Mouse (Mus musculus): ENCODE measurements around the gene Adgrv1. TPM values are rescaled to one million over a fixed set of nuclear protein-coding genes. Genes with fewer than 3 reads are reported as not detected.
A peak's percentile ranks its signal among the peaks of the same experiment; 100 is the strongest.
"Not testable (repeated sequence)": the region's sequence is repeated elsewhere in the genome, so short reads cannot be mapped to it uniquely, and the experiment has no call there.

Adgrv1 gene
- polyA plus RNA-seq, 1 experiment from 2014 or later: 30.3 TPM

DNA sequence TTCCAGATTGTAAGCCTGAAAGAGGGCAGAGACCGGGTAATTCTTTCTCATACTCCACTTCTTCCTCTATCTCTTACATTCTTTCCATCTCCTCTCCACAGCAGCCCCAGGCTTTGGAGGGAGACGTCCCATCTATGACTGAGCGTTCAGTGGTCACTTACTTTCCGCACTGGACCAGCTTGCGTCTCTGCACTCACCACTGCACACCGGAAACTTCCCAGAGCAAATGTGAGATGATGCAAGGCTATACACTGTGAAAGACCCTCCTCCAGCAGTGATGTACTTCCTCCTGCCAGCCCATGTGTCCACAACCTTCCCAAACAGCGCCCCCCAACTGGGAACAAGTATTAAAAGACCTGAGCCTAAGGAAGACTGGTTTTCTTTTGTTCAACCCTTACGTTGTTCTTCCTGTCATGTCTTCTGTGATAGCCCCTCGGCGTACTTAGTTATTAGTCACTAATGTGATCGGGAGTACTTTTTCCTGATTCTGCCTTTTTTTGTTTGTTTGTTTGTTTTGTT is 11.2 kb upstream of the Adgrv1 start:
- no peaks in the 10 kb centered on the region for H3K9me3 ChIP-seq
- WGBS: 89% methylated on average over 11 of the region's 11 CpGs
- no peaks in the 10 kb centered on the region for H3K27me3 ChIP-seq (ENCODE audit: poor library complexity, severe bottlenecking)
- H3K27ac ChIP-seq: no peak overlapping the region
- DNase-seq (ENCODE audit: extremely low spot score, low spot score): no peak
- H3K36me3 ChIP-seq (replicated peaks): no peaks in the 10 kb centered on the region
- H3K4me3 ChIP-seq: no peak overlapping the region
- H3K4me1 ChIP-seq: peaks cover 38% of the 10 kb centered on the region

DNA sequence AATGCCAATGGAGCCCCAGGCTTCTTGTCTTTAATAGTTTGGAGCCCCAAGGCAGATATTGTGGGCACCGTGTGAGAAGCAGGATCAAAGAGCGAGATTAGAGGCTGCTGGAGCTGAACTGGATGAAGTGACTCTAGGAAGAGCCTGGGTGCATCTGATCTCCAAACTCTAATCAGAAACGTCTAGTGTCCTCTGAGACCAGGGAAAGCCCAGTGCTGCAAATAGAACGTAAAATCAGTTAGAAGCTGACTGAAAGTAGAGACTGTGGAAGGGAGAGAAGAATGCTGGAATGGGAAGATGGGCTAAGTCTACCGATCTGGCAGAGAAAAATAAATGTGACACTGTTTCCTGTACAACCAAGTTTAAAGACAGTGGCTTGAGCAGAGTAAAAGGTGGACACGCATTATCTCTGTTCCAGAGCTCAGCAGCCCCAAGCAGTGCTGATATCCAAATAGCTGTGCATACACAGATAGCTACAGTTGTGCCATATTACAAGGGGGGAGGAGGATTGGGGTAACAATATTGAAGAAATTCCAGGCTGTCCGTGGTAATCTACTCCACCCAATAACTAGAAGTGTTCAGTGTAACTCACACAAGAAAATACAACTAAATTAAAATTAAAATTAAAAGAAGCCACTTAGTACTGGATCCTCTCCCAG is 9.7 kb upstream of the Adgrv1 start:
- no peaks in the 10 kb centered on the region for H3K27me3 ChIP-seq (ENCODE audit: poor library complexity, severe bottlenecking)
- no peak overlapping the region for H3K4me3 ChIP-seq
- DNase-seq (ENCODE audit: extremely low spot score, low spot score): no peak
- H3K4me1 ChIP-seq: peaks cover 45% of the 10 kb centered on the region
- no peaks in the 10 kb centered on the region for H3K36me3 ChIP-seq (replicated peaks)
- peak overlapping the region; percentile 66 for H3K27ac ChIP-seq
- 66% methylated on average over 7 of the region's 7 CpGs for WGBS
- H3K9me3 ChIP-seq: no peaks in the 10 kb centered on the region

DNA sequence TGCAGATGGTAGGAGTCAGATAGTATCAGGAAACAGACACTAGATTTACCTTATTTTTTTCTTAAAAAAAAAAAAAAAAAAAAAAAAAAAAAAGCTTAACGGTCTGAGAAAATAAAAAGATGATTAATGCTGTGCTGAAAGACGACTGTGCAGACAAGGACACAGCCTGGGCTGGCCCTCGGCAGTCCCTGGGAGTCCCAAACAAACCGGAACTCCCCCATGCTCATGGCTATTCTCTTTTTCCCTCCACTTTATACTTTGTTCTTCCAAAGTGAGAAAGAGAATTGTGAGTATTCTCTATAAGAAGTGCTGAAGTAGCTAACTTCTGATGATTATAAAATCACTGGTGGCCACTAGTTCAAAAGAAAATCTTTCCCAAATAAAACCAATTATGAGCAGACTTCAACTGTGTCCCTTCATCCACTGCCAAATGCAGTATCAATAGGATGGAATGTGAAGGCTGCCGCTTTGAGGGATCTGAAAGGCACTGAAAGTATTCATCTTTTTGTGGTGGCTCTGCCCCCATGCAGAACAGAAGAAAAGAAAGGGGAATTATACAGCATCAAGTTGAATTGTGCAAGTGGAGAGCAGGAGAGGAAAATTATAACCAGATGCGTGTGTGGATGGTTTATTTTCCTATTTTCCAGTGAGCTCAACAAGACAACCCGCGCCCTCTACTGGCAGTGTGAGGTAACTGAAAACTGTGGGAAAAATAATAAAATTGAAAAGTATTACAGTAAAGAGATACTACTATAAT is 8.5 kb upstream of the Adgrv1 start:
- Histone ChIP-seq H3K36me3 (replicated peaks) (no peaks in the 10 kb centered on the region), H3K4me1 (peaks cover 45% of the 10 kb centered on the region), H3K4me3 (peak overlapping the region; percentile 18; the same call in 1 of the 2 replicates), H3K27me3 (ENCODE audit: poor library complexity, severe bottlenecking) (no peaks in the 10 kb centered on the region), H3K9me3 (no peaks in the 10 kb centered on the region), H3K27ac (peak overlapping the region; percentile 71)
- DNase-seq (ENCODE audit: extremely low spot score, low spot score): peak; percentile 53
- 14% methylated on average over 8 of the region's 8 CpGs for WGBS

DNA sequence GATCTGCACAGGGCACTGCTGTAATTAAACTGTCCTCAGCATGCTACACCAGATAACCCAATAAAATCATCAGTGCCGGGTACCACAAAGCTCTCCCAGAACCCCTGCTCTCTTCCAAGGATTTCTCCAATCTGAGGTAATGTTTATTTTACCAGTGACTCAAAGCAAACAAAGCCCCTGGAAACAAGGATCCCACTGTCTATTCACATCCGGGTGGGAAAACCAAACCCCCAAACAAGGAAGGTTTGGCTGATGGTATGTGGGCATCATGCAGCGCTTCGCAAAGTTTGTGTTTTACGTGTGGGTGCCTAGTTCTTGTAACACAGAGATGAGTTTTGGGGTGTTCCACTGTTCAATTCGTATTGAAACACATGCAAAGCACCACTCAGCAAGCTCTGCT is 7.9 kb upstream of the Adgrv1 start:
- Histone ChIP-seq H3K36me3 (replicated peaks) (no peaks in the 10 kb centered on the region), H3K9me3 (no peaks in the 10 kb centered on the region), H3K27ac (peak overlapping the region; percentile 71), H3K4me1 (peaks cover 45% of the 10 kb centered on the region), H3K4me3 (no peak overlapping the region), H3K27me3 (ENCODE audit: poor library complexity, severe bottlenecking) (no peaks in the 10 kb centered on the region)
- no peak for DNase-seq (ENCODE audit: extremely low spot score, low spot score)
- WGBS: 62% methylated on average over 6 of the region's 6 CpGs

DNA sequence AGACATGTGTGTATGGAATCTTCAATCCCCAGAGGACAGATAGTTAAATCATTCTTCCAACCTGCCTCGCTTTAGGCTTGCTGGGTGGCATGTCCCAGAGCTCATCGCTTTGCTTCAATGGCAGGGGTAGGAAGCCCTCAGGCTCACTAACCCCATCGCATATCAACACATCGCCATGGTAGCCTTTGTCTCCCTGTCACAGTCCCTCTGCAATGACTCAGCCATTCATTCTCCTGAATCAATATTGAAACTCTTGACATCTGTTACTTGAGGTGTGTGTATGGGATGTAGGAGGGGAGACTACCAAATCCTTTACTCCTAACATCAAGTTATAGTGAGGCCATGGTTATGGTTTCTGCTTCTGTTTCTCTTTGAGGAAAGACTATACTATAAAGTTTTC is 6.7 kb upstream of the Adgrv1 start:
- H3K4me3 ChIP-seq: no peak overlapping the region

DNA sequence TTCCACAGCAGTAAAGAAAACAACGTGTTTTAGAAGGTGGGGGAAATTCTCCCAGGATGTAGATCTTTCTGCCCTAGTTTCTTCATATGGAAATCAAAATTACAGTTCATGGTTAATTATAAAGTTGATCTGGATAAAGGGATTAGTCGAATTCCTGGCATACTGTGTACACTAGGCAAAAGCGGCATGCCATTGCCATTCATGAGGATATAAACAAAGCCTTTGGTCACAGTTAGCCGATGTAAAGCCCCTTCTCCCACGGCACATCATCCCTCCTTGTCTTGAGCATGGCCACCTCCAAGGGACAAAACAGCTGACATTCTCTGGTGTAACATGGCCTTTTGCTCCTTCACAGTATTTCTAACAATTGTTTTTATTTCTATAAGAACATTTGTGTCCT is 2.4 kb downstream of the Adgrv1 start:
- Histone ChIP-seq H3K4me3 (peak overlapping the region; percentile 70), H3K4me1 (peaks cover 76% of the 10 kb centered on the region), H3K9me3 (no peaks in the 10 kb centered on the region), H3K36me3 (replicated peaks) (no peaks in the 10 kb centered on the region), H3K27ac (peak overlapping the region; percentile 74; the same call in 1 of the 2 replicates), H3K27me3 (ENCODE audit: poor library complexity, severe bottlenecking) (peaks cover 34% of the 10 kb centered on the region)
- DNase-seq (ENCODE audit: extremely low spot score, low spot score): no peak
- 22% methylated on average over 5 of the region's 5 CpGs for WGBS

More for the DNA sequence above, 6.7 kb upstream of the Adgrv1 start:
- peaks cover 49% of the 10 kb centered on the region for H3K4me1 ChIP-seq
- no peaks in the 10 kb centered on the region for H3K9me3 ChIP-seq
- H3K27me3 ChIP-seq (ENCODE audit: poor library complexity, severe bottlenecking): peaks cover under 1% of the 10 kb centered on the region; the same call in 1 of the 2 replicates
- WGBS: 16% methylated on average over 4 of the region's 4 CpGs
- H3K27ac ChIP-seq: 0 out of 2 replicates have a peak overlapping the region, but pooled peaks have one; percentile 8
- DNase-seq (ENCODE audit: extremely low spot score, low spot score): peak; percentile 48
- H3K36me3 ChIP-seq (replicated peaks): no peaks in the 10 kb centered on the region

DNA sequence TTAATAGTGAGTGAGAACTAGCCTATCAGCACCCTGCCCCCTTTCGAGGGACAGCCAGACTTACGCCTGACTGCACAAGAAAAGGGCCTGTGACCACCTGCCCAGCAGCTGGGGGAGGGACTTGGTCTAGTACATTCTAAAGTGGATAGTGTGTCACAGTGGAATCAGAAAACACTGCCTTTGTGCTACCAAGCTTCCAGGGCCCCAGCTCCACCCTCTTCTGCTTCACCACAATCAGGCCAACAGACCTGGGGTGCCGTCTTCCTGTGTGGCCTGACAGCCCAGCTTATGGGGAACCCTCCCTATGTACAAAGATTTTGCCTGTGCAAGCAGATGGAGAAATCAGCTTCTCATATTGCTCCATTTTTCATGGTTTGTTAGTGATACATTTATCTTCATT is 3.6 kb downstream of the Adgrv1 start:
- H3K27ac ChIP-seq: peak overlapping the region; percentile 74; the same call in 1 of the 2 replicates
- peak overlapping the region; percentile 70 for H3K4me3 ChIP-seq
- WGBS: 12% methylated on average over 3 of the region's 3 CpGs
- H3K36me3 ChIP-seq (replicated peaks): no peaks in the 10 kb centered on the region
- no peaks in the 10 kb centered on the region for H3K9me3 ChIP-seq
- H3K27me3 ChIP-seq (ENCODE audit: poor library complexity, severe bottlenecking): peaks cover 32% of the 10 kb centered on the region
- peak; percentile 71 for DNase-seq (ENCODE audit: extremely low spot score, low spot score)
- peaks cover 72% of the 10 kb centered on the region for H3K4me1 ChIP-seq

DNA sequence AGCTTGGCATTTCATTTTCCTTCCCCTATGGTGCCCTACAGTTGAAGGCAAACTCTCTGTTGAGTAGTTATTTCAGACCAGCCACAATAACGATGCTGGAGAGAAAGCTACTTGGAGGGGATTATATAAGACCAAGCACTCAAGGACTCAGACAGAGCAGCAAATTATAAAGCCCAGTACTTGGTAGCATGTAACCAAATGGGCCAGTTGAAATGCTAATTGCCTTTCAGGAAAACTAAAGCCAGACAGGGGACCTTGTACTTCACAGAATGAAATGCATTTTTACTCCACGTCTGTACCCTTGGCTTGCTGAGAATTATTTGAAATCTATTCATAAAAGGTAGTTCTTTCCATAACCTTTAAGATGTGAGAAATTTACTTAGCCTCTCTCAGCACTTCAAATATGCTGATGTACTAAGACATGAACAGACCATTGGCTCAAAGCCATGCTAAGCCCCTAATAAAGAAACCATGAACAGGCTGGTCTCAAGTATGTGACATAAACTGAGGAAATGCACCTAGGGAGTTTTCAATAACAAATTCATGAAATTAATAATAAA is 4.2 kb downstream of the Adgrv1 start:
- H3K27me3 ChIP-seq (ENCODE audit: poor library complexity, severe bottlenecking): peaks cover 25% of the 10 kb centered on the region
- DNase-seq (ENCODE audit: extremely low spot score, low spot score): no peak
- H3K36me3 ChIP-seq (replicated peaks): no peaks in the 10 kb centered on the region
- peak overlapping the region; percentile 74; the same call in 1 of the 2 replicates for H3K27ac ChIP-seq
- H3K9me3 ChIP-seq: no peaks in the 10 kb centered on the region
- WGBS: 24% methylated on average over 2 of the region's 2 CpGs
- peak overlapping the region; percentile 70; the same call in 1 of the 2 replicates for H3K4me3 ChIP-seq
- H3K4me1 ChIP-seq: peaks cover 71% of the 10 kb centered on the region

DNA sequence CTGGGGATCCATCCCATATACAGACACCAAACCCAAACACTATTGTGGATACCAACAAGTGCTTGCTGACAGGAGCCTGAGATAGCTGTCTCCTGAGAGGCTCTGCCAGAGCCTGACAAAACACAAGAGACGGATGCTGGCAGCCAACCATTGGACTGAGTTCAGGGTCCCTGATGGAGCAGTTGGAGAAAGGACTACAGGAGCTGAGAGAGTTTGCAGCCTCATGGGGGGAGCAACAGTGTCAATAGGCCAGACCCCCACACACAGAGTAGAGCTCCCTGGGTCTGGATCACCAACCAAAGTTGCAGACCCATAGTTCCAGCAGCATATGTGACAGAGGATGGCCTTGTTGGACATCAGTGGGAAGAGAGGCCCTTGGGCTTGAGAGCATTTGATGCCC is 5.1 kb downstream of the Adgrv1 start:
- Histone ChIP-seq H3K4me3 (peak overlapping the region; percentile 12; the same call in 1 of the 2 replicates), H3K27me3 (ENCODE audit: poor library complexity, severe bottlenecking) (peaks cover 16% of the 10 kb centered on the region), H3K4me1 (peaks cover 63% of the 10 kb centered on the region), H3K27ac (peak overlapping the region; percentile 74; the same call in 1 of the 2 replicates)
- WGBS: 74% methylated on average over 1 of the region's 1 CpGs
- not testable (repeated sequence) for H3K36me3 ChIP-seq (replicated peaks); DNase-seq (ENCODE audit: extremely low spot score, low spot score); H3K9me3 ChIP-seq

DNA sequence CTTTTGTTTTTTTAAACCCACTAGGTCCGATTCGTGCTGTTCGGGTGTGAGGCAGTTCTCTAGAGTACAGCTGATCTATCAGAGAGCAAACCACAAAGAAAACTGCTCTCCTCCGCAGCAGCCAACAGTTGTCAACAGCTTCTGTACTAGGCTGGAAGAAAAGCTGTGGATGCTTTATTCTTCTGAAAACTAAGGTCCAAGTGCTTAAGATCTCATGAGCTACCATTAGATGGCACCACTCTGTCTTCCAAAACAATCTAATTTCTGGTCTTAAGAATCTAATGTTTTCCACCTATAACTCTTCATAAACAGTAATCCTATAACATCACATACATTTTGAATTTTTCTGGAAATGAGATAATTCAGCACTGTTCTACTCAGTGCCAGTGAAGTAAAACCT is 22.6 kb downstream of the Adgrv1 start:
- H3K27ac ChIP-seq: no peak overlapping the region
- H3K4me1 ChIP-seq: no peaks in the 10 kb centered on the region
- H3K4me3 ChIP-seq: no peak overlapping the region
- H3K36me3 ChIP-seq (replicated peaks): peaks cover 53% of the 10 kb centered on the region
- WGBS: 90% methylated on average over 4 of the region's 4 CpGs
- H3K27me3 ChIP-seq (ENCODE audit: poor library complexity, severe bottlenecking): no peaks in the 10 kb centered on the region
- DNase-seq (ENCODE audit: extremely low spot score, low spot score): no peak
- peaks cover 33% of the 10 kb centered on the region; the same call in 1 of the 2 replicates for H3K9me3 ChIP-seq

DNA sequence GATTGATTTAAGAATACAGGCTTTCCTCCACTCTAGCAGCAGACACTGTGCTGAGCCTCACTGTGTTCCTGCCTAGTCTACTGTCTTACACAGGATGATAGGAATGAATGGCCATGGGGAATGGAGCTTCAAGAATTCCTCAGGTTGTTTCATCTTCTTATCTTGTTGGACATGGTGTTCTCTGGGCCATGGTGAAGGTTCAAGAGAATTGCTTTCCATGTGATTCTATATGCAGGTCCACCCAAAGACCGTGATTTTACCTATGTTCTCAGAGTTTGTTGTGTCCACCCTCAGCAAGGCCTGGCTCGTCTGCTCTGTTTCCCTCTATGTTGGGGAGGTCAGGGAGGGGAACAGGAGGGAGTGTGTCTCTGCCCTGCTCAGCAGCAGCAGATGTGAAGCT is 26.0 kb downstream of the Adgrv1 start:
- H3K9me3 ChIP-seq: peaks cover 35% of the 10 kb centered on the region
- WGBS: 97% methylated on average over 2 of the region's 2 CpGs
- peaks cover 59% of the 10 kb centered on the region for H3K36me3 ChIP-seq (replicated peaks)
- H3K27ac ChIP-seq: no peak overlapping the region
- no peak overlapping the region for H3K4me3 ChIP-seq
- 0 out of 2 replicates have a peak, but pooled peaks cover 3% of the 10 kb centered on the region for H3K4me1 ChIP-seq
- H3K27me3 ChIP-seq (ENCODE audit: poor library complexity, severe bottlenecking): no peaks in the 10 kb centered on the region
- no peak for DNase-seq (ENCODE audit: extremely low spot score, low spot score)

DNA sequence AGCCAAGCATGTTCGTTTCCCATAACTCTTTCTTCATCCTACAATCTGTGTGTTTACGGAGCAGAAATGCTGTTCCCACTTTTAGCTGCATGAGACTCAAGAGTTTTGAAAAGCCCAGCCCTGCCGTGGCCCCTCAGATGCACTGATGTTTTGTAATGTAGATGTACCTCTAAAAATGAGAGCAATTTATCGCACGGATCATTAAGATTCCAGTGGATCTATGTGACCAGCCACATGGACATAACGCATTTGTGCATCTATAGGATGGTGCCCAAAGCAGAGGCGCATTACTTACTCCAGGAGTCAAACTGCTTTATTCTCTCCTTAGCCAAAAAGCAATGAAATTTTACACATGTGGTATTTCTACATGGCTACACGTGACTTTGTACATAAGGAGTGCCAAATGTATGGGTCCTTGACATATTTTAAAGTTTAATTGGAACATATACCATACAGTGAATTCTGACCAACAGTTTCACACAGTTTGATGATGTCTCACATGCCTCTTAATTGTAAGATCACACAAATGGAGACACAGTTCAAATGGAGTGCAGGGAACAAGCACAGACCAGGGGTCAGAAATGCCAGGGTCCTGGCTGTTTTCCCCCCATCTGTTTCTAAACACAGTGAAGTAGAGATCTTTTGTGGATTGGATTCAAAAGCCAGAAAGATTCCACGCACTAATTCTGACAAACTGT is 35.9 kb downstream of the Adgrv1 start:
- 45% methylated on average over 9 of the region's 9 CpGs for WGBS
- peaks cover 19% of the 10 kb centered on the region for H3K36me3 ChIP-seq (replicated peaks)
- no peaks in the 10 kb centered on the region for H3K27me3 ChIP-seq (ENCODE audit: poor library complexity, severe bottlenecking)
- H3K4me1 ChIP-seq: peaks cover 33% of the 10 kb centered on the region
- DNase-seq (ENCODE audit: extremely low spot score, low spot score): peak; percentile 25
- H3K4me3 ChIP-seq: peak overlapping the region; percentile 22; the same call in 1 of the 2 replicates
- no peaks in the 10 kb centered on the region for H3K9me3 ChIP-seq
- H3K27ac ChIP-seq: peak overlapping the region; percentile 83
